Mouse (Mus musculus) heart, adult 2 months (tissue): ENCODE results near the gene Prkcq. TPM values are rescaled to one million over a fixed set of nuclear protein-coding genes. Genes with fewer than 3 reads are reported as not detected.

ENCODE experiments used
- DNase-seq, 2 experiments: peaks; one replicate each; pipeline ENCODE4 v3.0.0; 2021
- H3K27ac ChIP-seq: fragments of 200-600 bp; 2 replicates; pipeline ENCODE4 v1.8.1; 2022
- H3K27me3 ChIP-seq: fragments of 200-500 bp; 2 replicates; pipeline ENCODE4 v1.6.1; 2012; ENCODE audit warnings: mild to moderate bottlenecking, low read length, inconsistent platforms, mixed read lengths; ENCODE audit not compliant: control insufficient read depth, insufficient read depth
- H3K36me3 ChIP-seq: fragments of 200-500 bp; 2 replicates; pipeline ENCODE4 v1.6.1; 2012; ENCODE audit warnings: low read length, inconsistent platforms; ENCODE audit not compliant: control insufficient read depth, insufficient read depth
- H3K4me1 ChIP-seq: fragments of 200-500 bp; 2 replicates; pipeline ENCODE4 v1.6.1; 2011; ENCODE audit warnings: low read length; ENCODE audit not compliant: control insufficient read depth, insufficient read depth
- H3K4me3 ChIP-seq: fragments of 200-600 bp; 2 replicates; pipeline ENCODE4 v1.8.1; 2022
- H3K79me2 ChIP-seq: fragments of 200-500 bp; replicated peaks from 2 replicates; pipeline ENCODE4 v1.6.1; 2012; ENCODE audit warnings: mild to moderate bottlenecking, inconsistent platforms, low read length, moderate library complexity, mixed read lengths; ENCODE audit not compliant: control insufficient read depth, insufficient read depth
- H3K9ac ChIP-seq: fragments of 200-500 bp; 2 replicates; pipeline ENCODE4 v1.6.1; 2012; ENCODE audit warnings: low read depth, mild to moderate bottlenecking, control low read depth, inconsistent platforms, low read length, mixed read lengths
- CTCF ChIP-seq: fragments of 200-600 bp; IDR thresholded peaks from 2 replicates; pipeline ENCODE4 v1.8.1; 2022; ENCODE audit warnings: antibody characterized with exemption, mild to moderate bottlenecking, moderate library complexity
- EP300 ChIP-seq: fragments of 200-500 bp; IDR thresholded peaks from 2 replicates; pipeline ENCODE4 v1.6.1; 2011; ENCODE audit warnings: low read depth, low read length, control low read depth; ENCODE audit not compliant: insufficient read depth
- POLR2A ChIP-seq: fragments of 200-500 bp; IDR thresholded peaks from 2 replicates; pipeline ENCODE4 v1.6.1; 2011; ENCODE audit warnings: mild to moderate bottlenecking, low read depth, low read length, control low read depth; ENCODE audit not compliant: insufficient read depth
- WGBS: fragments of 180-500 bp; shearing (Covaris S2); methylation state at CpG from one replicate; pipeline ENCODE4 v1.1.7; 2018; 5-methylcytosine and 5-hydroxymethylcytosine counted together
- intact Hi-C: fragments of 180-260 bp; cut with DNase I; formaldehyde crosslinking; loops from one replicate; pipeline ENCODE4 v1.15.1; 2025
- polyA plus RNA-seq: library from polyadenylated mRNA; depleted of rRNA; stranded (reverse); fragments of >200 nt; gene quantifications from 2 replicates; pipeline ENCODE4 v1.2.3, GENCODE M21; 2012
- total RNA-seq, 2 experiments: library from RNA; stranded (reverse); gene quantifications; 2 replicates each; pipeline ENCODE4 v1.2.3; 2021

The Prkcq gene
- total and polyA plus RNA-seq, 3 experiments = 1.1 to 3.3 (median 2.6) TPM

DNA sequence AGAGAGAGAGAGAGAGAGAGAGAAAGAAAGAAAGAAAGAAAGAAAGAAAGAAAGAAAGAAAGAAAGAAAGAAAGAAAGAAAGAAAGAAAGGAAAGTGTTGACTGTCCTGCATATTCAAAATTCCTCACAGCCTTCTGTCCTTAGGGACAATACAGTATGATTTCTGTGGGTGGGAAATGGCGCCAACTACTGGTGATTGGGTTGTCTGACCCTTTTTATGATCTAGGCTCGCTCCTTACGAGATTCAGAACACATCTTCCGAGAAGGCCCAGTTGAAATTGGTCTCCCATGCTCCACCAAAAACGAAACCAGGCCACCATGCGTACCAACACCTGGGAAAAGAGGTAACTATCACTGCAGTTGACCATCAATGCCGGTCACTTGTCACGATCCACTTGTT lies 82.0 kb downstream of the Prkcq start:
- no peaks in the 10 kb centered on the region for H3K27me3 ChIP-seq
- no peak for TF ChIP-seq POLR2A
- TF ChIP-seq CTCF = peak; percentile 78
- no peak overlapping the region for H3K27ac ChIP-seq
- no peaks in the 10 kb centered on the region for H3K79me2 ChIP-seq
- H3K4me1 ChIP-seq = no peaks in the 10 kb centered on the region
- H3K36me3 ChIP-seq = no peaks in the 10 kb centered on the region
- WGBS = 54% methylated on average over 8 of the region's 8 CpGs
- no peak overlapping the region for H3K9ac ChIP-seq
- no peak overlapping the region for H3K4me3 ChIP-seq
- intact Hi-C loops = loop anchor here (5.0 kb wide), 2 partner anchors 82 to 142 kb away; partner anchors contain the start of gene Prkcq
- DNase-seq = peak; percentile 27 to 35

DNA sequence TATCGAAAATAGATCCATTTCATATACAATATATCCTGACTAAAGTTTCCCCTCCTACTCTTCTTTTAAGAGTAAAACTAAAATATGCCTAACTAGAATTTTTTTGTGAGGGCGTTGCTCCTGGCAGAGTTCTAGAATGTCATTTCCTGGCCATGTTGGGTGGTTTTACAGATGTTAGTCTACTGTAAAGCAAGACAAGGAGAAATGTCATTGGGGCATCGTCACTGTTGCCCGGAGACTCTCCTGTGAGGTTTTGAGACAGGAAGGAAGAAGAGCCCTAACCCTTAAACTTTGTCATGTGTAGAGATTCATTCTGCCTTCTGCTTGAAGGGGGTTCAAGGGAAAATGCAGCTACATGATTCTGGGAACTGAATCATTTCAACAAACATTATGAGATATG lies 82.5 kb downstream of the Prkcq start:
- no peaks in the 10 kb centered on the region for H3K27me3 ChIP-seq
- intact Hi-C loops = loop anchor here (5.0 kb wide), 2 partner anchors 82 to 142 kb away; partner anchors contain the start of gene Prkcq
- 58% methylated on average over 4 of the region's 4 CpGs for WGBS
- H3K79me2 ChIP-seq = no peaks in the 10 kb centered on the region
- H3K27ac ChIP-seq = no peak overlapping the region
- DNase-seq = no peak
- H3K4me1 ChIP-seq = no peaks in the 10 kb centered on the region
- no peak overlapping the region for H3K4me3 ChIP-seq
- no peak overlapping the region for H3K9ac ChIP-seq
- no peaks in the 10 kb centered on the region for H3K36me3 ChIP-seq
- TF ChIP-seq EP300 = no peak
- no peak for TF ChIP-seq POLR2A
- no peak for TF ChIP-seq CTCF

DNA sequence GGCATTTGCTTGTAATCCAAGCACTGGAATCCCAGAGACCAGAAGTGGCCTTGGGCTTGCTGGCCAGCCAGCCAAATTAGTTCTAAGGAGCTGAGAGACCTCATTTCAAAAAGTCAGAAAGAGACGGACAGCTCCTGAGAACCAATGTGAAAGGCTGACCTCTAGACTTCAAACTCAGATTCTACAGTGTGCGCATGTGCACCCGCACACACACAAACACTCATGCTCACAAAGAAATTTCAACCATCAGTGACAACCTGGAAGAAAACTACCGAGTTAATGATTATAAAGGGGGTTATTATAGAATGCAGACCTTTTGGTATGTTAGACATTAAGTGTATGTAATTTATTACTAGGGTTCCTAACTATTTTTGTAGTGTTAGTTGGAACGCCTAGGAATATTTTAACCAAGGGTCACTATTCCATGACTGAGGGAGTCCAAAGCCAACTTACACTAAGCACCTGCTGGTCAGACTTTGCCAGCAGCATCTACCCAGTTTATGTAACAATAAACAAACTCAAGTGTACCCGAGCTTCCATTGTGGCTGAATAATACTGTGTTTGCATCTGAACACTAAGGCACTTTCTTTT lies 85.4 kb downstream of the Prkcq start:
- no peak overlapping the region for H3K9ac ChIP-seq
- no peak overlapping the region for H3K27ac ChIP-seq
- intact Hi-C loops = no loop called here
- no peak overlapping the region for H3K4me3 ChIP-seq
- DNase-seq = no peak
- no peaks in the 10 kb centered on the region for H3K79me2 ChIP-seq
- 0 out of 2 replicates have a peak, but pooled peaks cover 1% of the 10 kb centered on the region for H3K27me3 ChIP-seq
- WGBS = 84% methylated on average over 6 of the region's 6 CpGs
- H3K36me3 ChIP-seq = no peaks in the 10 kb centered on the region
- TF ChIP-seq POLR2A = no peak
- TF ChIP-seq EP300 = no peak
- no peak for TF ChIP-seq CTCF
- no peaks in the 10 kb centered on the region for H3K4me1 ChIP-seq

DNA sequence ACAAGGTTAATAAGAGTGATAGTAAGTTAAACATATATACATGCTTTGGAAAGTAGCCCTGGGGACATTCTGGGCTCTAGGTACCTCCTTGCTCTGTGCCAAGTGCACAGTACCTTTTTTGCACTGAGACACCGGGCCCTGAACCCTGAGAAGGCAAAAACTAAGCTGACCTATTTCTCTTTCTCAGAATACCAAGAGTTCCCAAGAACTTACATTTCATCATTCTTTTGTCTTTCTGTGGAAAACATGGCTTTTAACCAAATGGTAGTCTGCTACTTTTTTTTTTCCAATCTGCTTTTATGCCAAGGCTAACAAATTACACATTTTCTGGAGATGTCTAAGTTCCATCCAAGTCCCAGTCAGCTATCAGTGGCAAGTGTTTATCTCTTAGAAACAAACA lies 86.3 kb downstream of the Prkcq start:
- no peak overlapping the region for H3K4me3 ChIP-seq
- intact Hi-C loops = no loop called here

DNA sequence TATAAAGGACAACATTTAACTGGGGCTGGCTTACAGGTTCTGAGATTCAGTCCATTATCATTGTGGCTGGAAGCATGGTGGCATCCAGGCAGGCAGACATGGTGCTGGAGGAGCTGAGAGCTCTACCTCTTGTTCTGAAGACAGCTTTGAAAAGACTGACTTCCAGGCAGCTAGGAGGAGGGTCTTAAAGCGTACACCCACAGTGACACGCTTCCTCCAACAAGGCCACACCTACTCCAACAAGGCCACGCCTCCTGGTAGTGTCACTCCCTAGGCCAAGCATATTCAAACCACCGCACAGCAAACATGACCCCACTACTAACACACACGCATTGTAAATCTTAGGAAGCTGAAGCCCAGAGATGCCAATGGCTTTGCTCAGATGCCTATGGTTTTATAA lies 87.5 kb downstream of the Prkcq start:
- intact Hi-C loops = no loop called here
- 84% methylated on average over 5 of the region's 5 CpGs for WGBS
- H3K9ac ChIP-seq = no peak overlapping the region

More for the DNA sequence above, 86.3 kb downstream of the Prkcq start:
- no peaks in the 10 kb centered on the region for H3K79me2 ChIP-seq
- H3K4me1 ChIP-seq = no peaks in the 10 kb centered on the region
- 50% methylated on average over 1 of the region's 1 CpGs for WGBS
- TF ChIP-seq EP300 (no peak), POLR2A (no peak), CTCF (no peak)
- no peak for DNase-seq
- H3K27ac ChIP-seq = no peak overlapping the region
- H3K27me3 ChIP-seq = 0 out of 2 replicates have a peak, but pooled peaks cover 1% of the 10 kb centered on the region
- no peak overlapping the region for H3K9ac ChIP-seq
- H3K36me3 ChIP-seq = no peaks in the 10 kb centered on the region

DNA sequence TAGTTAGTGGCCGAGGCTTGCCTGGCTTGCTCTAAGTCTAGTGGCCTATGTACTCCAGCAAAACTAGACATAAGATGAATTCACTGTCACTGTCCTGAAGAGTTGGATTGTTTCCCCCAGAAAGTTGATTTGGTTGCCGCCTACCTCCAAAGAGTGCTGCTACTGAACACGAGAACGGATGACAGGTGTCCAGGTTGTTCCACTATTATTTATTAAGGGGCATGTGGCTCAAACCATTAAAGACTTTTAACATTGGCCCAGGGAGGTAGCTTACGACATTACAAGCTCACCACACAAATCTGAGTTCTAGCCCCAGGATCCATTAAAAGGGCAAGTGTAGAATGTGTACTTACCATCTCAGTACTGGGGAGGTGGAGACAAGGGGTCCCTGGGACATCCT lies 92.9 kb downstream of the Prkcq start:
- intact Hi-C loops = no loop called here
- WGBS = 91% methylated on average over 5 of the region's 5 CpGs
- Histone ChIP-seq H3K27me3 (0 out of 2 replicates have a peak, but pooled peaks cover 1% of the 10 kb centered on the region), H3K79me2 (no peaks in the 10 kb centered on the region), H3K27ac (no peak overlapping the region), H3K9ac (no peak overlapping the region), H3K4me1 (no peaks in the 10 kb centered on the region), H3K36me3 (no peaks in the 10 kb centered on the region), H3K4me3 (no peak overlapping the region)
- no peak for TF ChIP-seq EP300
- no peak for TF ChIP-seq POLR2A
- no peak for TF ChIP-seq CTCF
- DNase-seq = no peak

More for the DNA sequence above, 87.5 kb downstream of the Prkcq start:
- no peak overlapping the region for H3K4me3 ChIP-seq
- no peaks in the 10 kb centered on the region for H3K79me2 ChIP-seq
- no peaks in the 10 kb centered on the region for H3K36me3 ChIP-seq
- no peak for TF ChIP-seq POLR2A
- TF ChIP-seq EP300 = no peak
- no peak for TF ChIP-seq CTCF
- H3K4me1 ChIP-seq = no peaks in the 10 kb centered on the region
- H3K27ac ChIP-seq = no peak overlapping the region
- DNase-seq = no peak
- H3K27me3 ChIP-seq = 0 out of 2 replicates have a peak, but pooled peaks cover 1% of the 10 kb centered on the region
